Mouse (Mus musculus) megakaryocyte, adult 5-6 weeks (primary cell): Measurements from ENCODE around the gene Prkn. TPM values are rescaled to one million over a fixed set of nuclear protein-coding genes. Genes with fewer than 3 reads are reported as not detected.

Experiments used
- ATAC-seq: 2 replicates; pipeline ENCODE4 v1.8.0; 2016; ENCODE audit warnings: mild to moderate bottlenecking, inconsistent platforms; ENCODE audit not compliant: poor library complexity, severe bottlenecking
- total RNA-seq, 2 experiments: library from RNA; stranded (forward) in 1 of 2; stranded (reverse) in 1 of 2; fragments of 153-499, 151-499 nt in 1 of 2; fragments of 221-1000, 200-1000 nt in 1 of 2; gene quantifications; 2 replicates each; pipeline versions ENCODE4 v1.2.3 to v1.2.4; 2015 to 2017

Gene Prkn
- total RNA-seq, 2 experiments from 2014 or later = 0.07 TPM; not detected in 1

DNA sequence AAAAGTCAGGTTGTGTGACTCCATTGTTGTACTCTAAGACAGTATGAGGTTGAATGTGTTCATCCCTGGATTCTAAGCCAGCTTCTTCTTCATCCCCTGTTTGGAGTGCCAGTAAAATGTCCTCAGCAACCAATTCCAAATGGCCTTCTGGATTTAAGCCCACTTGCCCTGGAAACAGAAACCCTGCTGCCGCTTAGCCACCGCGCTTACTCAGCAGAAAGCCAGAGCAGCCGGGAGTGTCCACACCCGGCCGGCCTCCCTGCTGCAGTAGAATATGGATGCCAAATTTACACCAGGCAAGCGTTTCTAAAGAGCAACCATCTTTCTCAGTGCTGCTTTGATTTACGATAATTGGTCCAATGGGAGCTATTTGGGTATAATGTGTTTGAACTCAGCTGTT lies 420.5 kb downstream of the Prkn start:
- ATAC-seq = no peak

DNA sequence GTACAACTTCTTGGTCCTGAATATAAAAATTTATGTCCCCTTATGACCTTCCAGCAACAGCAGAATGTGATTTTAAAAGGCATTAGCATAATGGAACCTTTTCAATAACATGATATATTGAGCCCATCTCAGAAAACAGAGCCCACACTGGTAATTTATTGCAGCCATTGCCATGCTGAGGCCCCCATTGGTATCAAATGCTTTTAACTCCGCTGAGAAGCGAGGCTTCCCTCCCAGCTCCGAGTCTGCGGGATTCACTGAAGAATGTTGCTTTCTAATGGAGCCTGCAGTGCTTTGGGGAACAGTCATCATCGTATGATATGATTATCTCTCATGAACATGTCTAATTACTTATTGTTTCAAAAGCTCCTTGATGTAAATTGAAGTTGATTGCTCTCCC lies 421.5 kb downstream of the Prkn start:
- no peak for ATAC-seq

GRCm38 (mm10) chr17:11267951-11268350 lies 427.8 kb downstream of the Prkn start:
- ATAC-seq = no peak

- no peak for ATAC-seq
Observed at GRCm38 (mm10) chr17:11270179-11270578, 430.0 kb downstream of the Prkn start.

DNA sequence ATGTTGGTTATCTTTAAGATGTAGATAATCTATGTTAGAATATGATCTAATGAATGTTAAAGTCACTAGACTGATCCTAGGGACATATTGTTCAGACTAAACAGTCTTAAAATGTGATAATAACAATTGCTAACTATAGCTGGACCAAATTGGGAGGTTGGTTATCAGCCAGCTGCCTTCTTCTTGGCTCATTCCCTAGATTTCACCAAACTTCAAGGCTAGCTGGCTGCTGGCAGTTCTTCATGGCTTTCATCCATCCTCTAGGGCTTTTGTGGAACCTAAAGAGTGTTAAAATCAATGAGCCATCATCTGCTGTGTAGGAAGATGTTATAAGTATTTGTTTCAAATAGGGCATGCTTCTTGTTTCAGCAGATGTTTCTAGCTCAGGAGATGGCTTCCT lies 431.7 kb downstream of the Prkn start:
- ATAC-seq = no peak

DNA sequence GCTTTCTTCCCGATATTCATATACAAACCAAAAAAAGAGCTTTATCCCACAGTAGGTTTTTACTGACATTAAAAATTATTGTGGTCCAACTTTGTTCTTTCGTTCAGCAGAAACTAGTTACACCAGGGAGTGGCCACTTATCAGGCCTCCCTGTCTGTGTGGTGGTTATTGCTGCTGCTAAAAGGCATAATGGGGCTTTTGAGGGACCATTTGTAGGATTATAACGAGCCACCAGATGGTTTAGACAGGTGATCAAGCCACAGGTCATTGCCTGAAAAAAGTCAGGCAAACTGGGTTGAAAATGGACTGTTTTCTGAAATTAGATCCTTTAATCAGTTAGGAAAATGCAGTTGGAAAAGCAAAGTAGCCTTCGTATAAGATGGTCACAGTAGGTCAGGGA lies 444.1 kb downstream of the Prkn start:
- no peak for ATAC-seq

DNA sequence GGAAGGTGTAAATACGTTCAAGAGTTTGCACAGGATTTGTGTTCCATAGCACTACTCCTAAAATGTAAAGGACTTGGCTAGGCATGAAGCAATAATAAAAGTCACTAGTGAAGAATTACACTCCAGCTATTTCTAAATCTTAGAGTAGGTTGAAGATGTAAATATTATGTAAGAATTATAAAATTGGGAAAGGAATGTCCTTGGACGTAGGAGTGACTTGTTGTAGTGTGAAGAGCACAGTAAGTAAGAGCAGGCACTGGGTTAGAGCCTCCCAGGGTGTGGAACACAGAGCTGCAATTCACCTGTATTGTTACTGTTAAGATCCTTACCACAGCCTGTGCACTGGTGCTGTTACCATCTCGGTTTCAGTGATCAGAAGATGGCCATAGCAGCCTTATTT lies 450.0 kb downstream of the Prkn start:
- ATAC-seq = no peak

DNA sequence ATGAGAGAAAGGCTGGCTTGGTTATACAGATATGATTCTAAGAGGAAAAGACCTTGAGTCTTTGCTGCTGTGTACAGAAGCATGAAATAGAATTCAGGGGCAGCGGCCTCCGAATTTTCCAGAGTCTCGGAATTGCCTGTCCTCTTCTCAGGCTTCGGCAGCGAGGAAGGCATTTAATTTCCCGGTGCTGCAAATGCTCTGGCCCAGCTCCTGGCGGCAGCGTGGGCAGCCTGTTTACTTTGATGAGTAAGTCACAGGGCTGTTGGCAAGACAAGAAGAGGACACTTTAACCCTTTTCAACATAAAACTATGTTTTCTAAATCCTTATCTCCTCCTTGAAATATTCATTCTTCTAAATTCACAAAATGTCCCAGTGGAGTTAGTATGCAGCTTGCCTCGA lies 462.9 kb downstream of the Prkn start:
- ATAC-seq = no peak

DNA sequence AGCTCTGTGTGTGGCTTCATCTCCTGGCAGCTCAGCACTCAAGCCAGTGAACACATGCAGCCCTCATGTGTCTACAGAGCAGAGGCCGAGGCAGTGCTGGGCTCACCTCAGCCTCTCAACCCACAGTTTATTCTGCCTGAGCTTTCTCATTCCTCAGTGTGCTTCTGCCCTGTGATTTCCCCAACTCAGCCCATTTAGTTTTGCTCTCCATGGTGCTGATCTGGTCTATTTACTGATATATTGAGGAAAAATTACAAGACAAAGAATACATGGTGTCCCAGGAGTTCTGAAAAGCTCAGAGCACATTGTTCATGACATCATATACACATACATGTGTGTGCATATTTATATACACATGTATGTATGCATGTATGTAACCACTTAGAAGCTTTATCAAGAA lies 469.7 kb downstream of the Prkn start:
- no peak for ATAC-seq

DNA sequence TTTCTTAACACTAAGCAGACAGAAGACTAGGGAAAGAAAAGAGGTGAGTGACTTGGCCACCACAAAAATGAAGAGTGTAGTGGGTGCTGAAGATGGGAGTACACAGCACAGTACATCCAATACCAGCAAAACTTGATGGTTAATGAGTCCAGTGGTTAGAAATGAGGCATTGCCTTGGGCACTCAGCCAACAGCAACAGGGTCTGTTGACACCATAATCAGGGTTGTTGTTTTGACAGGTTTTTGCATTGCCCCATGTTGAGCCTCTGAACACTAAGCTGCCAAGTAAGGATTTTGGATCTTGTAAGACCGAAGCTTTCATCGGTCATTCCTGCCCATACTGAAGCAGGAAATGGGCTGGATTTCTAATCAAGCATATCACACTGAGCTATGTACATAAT lies 474.0 kb downstream of the Prkn start:
- no peak for ATAC-seq

DNA sequence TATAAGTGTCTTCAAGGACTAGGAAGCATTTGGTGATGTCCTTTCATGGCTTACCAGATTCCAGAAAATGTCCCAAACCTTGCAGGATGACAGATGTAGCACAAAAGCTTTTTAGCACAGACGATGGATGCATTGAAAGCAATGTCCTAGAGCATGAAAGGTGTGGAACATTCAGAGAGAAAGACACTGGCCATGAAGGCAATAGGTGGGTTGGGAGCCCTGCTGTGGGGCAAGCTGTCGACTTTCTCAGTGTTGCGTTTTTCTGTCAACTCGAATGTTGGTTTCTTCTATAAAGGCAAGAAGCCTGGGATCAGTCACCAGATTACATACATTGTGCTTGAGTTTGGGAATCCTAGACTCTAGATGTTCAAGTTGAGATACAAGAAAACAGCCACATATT lies 475.5 kb downstream of the Prkn start:
- ATAC-seq = no peak

DNA sequence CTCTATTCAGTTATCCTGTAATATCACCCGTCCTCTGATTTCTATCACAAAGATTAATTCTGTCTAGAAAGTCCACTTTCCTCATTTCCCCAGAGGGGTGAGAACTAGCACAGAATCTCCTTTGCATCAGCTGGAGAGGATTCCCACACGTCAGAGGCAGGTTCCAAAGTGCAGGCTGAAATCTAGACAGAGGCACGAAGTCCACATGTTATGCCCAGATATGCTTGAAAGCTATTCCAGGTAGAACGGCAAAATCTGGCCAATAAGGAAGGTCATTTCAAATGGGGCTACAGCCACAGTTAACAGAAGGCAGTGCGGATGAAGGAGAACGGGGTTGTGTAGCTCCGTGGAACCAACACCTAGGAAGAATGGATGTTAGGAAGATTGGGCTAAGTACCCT lies 478.8 kb downstream of the Prkn start:
- ATAC-seq = no peak

GRCm38 (mm10) chr17:11319666-11320360 lies 479.6 kb downstream of the Prkn start:
- no peak for ATAC-seq

DNA sequence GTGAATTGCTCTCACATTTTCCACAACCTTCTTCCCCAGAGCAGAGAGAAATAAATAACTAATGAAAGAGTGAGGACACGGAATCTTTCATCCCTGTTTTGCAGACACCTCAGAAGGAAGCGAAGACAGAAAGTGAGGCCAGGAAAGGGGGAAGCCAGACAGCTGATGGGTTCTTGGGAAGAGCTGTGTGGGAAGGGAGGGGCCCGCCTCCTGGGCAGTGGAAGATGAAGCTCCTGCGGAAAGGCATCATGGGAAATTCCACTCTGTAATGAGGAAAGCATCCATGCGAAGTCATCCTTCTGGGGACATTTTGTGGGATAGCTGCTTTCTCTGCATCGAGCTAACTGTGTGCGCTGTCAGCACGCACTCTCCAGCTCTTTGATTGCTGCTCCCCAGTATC lies 491.9 kb downstream of the Prkn start:
- no peak for ATAC-seq

DNA sequence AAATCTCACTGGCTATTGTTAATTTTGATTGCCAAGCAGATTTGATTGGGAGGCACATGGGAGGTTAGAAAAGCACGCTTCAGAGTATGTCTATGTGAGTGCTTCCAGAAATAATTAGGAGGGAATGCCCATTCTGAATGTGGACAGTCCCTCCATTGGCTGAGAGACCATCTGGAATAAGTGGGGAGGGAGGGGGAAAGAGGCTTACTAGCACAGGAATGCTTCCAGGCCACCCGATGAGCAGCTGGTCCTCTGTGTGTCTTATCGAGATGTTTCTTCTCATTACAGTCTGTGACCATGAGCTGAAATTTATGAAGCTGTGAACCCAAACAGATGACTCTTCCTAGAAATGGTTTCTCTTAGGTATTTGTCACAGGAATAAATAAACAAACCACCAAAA lies 493.6 kb downstream of the Prkn start:
- no peak for ATAC-seq

- ATAC-seq = no peak
Observed at GRCm38 (mm10) chr17:11336156-11336555, 496.0 kb downstream of the Prkn start.

DNA sequence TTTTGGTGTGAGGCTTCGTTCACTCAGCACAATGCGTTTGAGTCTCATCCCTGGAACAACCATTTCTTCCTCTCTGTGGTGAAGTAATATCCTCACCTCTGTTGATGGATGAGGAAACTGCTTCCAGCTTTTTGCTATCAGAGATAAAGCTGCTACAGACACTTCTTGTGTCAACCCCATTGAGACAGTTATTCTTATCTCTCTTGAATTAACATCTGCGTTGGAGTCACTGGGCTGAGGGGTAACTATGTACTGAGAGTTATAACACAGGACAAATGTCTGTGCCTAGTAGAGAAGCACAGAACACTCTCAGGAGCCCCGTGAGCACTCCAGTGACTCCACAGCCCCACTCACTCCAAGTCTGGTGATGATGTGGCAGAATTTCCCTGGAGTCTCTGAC lies 500.2 kb downstream of the Prkn start:
- no peak for ATAC-seq

DNA sequence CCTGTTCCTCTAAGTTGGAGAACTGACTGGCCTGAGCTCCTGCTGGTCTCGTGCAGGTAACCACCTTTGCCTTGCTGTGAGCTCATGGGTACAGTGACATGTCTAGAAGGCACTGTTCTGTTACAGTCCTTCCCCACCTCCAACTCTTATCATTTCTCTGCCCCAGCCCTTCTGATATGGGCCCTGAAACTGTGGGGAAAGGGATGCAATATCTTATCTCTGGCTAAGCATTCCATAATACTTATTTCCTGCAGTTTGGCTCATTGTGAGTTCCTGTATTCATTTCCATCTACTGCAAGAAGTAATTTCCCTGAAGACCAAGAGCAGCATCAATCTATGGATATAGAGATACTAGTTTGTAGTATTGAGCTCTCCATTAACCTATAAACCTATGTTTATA lies 506.1 kb downstream of the Prkn start:
- no peak for ATAC-seq

DNA sequence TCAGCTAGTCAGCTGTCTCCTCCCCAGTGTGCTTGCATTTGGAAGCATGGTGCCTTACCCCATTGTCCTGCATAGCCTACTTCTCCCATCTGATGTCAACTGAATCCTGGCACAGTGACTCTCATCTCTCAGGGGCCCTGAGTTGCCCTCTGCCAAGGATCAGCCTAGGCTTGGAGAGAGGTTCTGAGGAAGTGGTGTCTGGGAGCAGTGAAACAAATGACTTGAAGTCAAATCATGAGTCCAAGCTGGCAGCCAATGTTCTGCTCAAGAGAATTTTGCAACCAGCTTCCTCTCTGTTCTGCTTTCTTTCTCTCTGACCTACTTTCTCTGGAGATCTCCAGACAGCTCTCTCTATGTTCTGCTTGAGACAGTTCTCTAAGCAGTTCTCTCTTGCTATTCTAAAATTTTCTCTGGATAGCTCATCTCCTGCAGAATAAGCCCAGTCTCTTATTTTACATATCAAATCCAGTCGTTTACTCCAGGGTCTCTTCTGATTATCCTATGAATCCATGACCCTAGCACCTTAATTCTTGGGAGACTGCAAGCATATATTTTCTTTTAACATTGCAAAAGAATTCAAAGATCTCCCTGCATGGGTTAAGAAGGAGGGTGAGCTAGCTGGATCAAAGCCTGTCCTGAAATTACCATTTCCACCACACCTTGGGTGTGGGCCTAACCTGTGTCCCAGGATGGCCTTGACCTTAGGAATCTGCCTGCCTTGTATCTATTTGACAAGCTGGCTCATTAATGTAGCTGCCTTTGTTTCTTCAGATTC lies 512.8 kb downstream of the Prkn start:
- no peak for ATAC-seq

GRCm38 (mm10) chr17:11353553-11353945 lies 513.4 kb downstream of the Prkn start:
- no peak for ATAC-seq

GRCm38 (mm10) chr17:11354348-11354747 lies 514.2 kb downstream of the Prkn start:
- ATAC-seq = no peak

DNA sequence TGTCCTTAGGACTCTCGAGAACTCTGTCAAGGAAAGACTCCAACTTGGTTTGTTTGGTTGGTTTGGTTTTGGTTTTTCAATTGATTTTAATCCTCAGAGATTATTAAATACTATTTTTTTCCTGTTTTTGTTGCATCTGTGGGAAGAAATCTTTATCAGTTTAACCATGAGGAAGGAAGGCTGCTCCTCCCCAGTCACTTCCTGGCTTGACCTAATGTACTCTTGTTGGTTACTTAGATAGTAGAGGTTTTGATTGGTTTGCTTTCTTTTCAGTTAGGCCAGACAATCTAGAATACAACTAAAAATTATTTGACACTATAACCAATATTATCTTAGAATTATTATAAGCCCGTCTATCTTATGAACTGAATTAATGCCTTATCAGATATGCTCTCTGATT lies 535.3 kb downstream of the Prkn start:
- ATAC-seq = no peak
